Mouse (Mus musculus) gastrocnemius, postnatal 4 days (tissue): Measurements from ENCODE around the gene Krtcap2. TPM values are rescaled to one million over a fixed set of nuclear protein-coding genes. Genes with fewer than 3 reads are reported as not detected.
A peak's percentile ranks its signal among the peaks of the same experiment; 100 is the strongest.

Source experiments
- DNase-seq, 2 experiments: peaks; one replicate each; pipeline ENCODE4 v3.0.0; 2021 to 2022; ENCODE audit warnings: low spot score in 2 of 2, mixed read lengths in 2 of 2
- total RNA-seq, 2 experiments: library from RNA; stranded (reverse); gene quantifications; 2 replicates each; pipeline ENCODE4 v1.2.3; 2021

The Krtcap2 gene
- total RNA-seq, 2 experiments from 2014 or later, result 99.9 to 117 TPM

- peak; percentile 61 to 76 for DNase-seq
These were observed 33.6 kb downstream of the Krtcap2 start for GRCm38 (mm10) chr3:89279153-89279890.

GRCm38 (mm10) chr3:89280050-89280605 lies 34.4 kb downstream of the Krtcap2 start:
- DNase-seq, result no peak

- DNase-seq, result peak; percentile 35 to 60
These were observed 35.1 kb downstream of the Krtcap2 start, which contains the start of gene Efna1 for GRCm38 (mm10) chr3:89280606-89281511. TSS of gene Efna1 (minus strand) at chr3:89281142.

GRCm38 (mm10) chr3:89281579-89282290 lies 36.0 kb downstream of the Krtcap2 start:
- DNase-seq, result peak; percentile 80 to 83

- no peak for DNase-seq
These were observed 36.5 kb downstream of the Krtcap2 start for GRCm38 (mm10) chr3:89282291-89282643.

- DNase-seq, result no peak
These were observed 38.5 kb downstream of the Krtcap2 start for GRCm38 (mm10) chr3:89284261-89284660.

GRCm38 (mm10) chr3:89285526-89285925 lies 39.8 kb downstream of the Krtcap2 start:
- no peak for DNase-seq

GRCm38 (mm10) chr3:89287286-89287685 lies 41.5 kb downstream of the Krtcap2 start:
- DNase-seq, result no peak

- DNase-seq, result no peak
These were observed 42.8 kb downstream of the Krtcap2 start for GRCm38 (mm10) chr3:89288503-89288928.

- no peak for DNase-seq
These were observed 46.1 kb downstream of the Krtcap2 start for GRCm38 (mm10) chr3:89291874-89292273.

GRCm38 (mm10) chr3:89292303-89292702 lies 46.5 kb downstream of the Krtcap2 start:
- DNase-seq, result no peak

- DNase-seq, result no peak
These were observed 47.6 kb downstream of the Krtcap2 start for GRCm38 (mm10) chr3:89293247-89293918.

GRCm38 (mm10) chr3:89294195-89294594 lies 48.4 kb downstream of the Krtcap2 start:
- no peak for DNase-seq

- no peak for DNase-seq
These were observed 50.0 kb downstream of the Krtcap2 start for GRCm38 (mm10) chr3:89295685-89296230.

GRCm38 (mm10) chr3:89296761-89297396 lies 51.1 kb downstream of the Krtcap2 start:
- no peak for DNase-seq

- no peak for DNase-seq
These were observed 53.1 kb downstream of the Krtcap2 start for GRCm38 (mm10) chr3:89298908-89299307.

GRCm38 (mm10) chr3:89299499-89299898 lies 53.7 kb downstream of the Krtcap2 start:
- DNase-seq, result no peak
